Mouse (Mus musculus) neural tube, embryonic 14.5 days (tissue): ENCODE measurements around the gene Cebpzos. TPM values are rescaled to one million over a fixed set of nuclear protein-coding genes. Genes with fewer than 3 reads are reported as not detected.
A peak's percentile ranks its signal among the peaks of the same experiment; 100 is the strongest.

Source experiments
- ATAC-seq: fragments of 200-750 bp; cut with Nextera tagmentation; 2 replicates; pipeline ENCODE4 v1.8.0; 2017; ENCODE audit warnings: low read depth, mild to moderate bottlenecking, moderate TSS enrichment, moderate library complexity
- H3K27ac ChIP-seq: fragments of 300-500 bp; sonication (generic); 2 replicates; pipeline ENCODE4 v1.5.1; 2014; ENCODE audit warnings: low read depth, mild to moderate bottlenecking, control low read depth, low read length, moderate library complexity, mixed read lengths
- H3K27me3 ChIP-seq: fragments of 300-500 bp; sonication (generic); 2 replicates; pipeline ENCODE4 v1.6.1; 2014; ENCODE audit warnings: low read length; ENCODE audit not compliant: control insufficient read depth, insufficient read depth
- H3K36me3 ChIP-seq: fragments of 300-500 bp; sonication (generic); 2 replicates; pipeline ENCODE4 v1.6.1; 2014; ENCODE audit warnings: low read length, mixed read lengths; ENCODE audit not compliant: control insufficient read depth, insufficient read depth
- H3K4me1 ChIP-seq: fragments of 300-500 bp; sonication (generic); 2 replicates; pipeline ENCODE4 v1.6.1; 2014; ENCODE audit warnings: low read length; ENCODE audit not compliant: control insufficient read depth, insufficient read depth
- H3K4me2 ChIP-seq: fragments of 300-500 bp; sonication (generic); 2 replicates; pipeline ENCODE4 v1.6.1; 2014; ENCODE audit warnings: mild to moderate bottlenecking, low read depth, low read length, control low read depth
- H3K4me3 ChIP-seq: fragments of 300-500 bp; sonication (generic); 2 replicates; pipeline ENCODE4 v1.5.1; 2014; ENCODE audit warnings: low read depth, low read length, control low read depth, mixed read lengths
- H3K9ac ChIP-seq: fragments of 300-500 bp; sonication (generic); replicated peaks from 2 replicates; pipeline ENCODE4 v1.6.1; 2014; ENCODE audit warnings: low read depth, mild to moderate bottlenecking, control low read depth, low read length, mixed read lengths
- H3K9me3 ChIP-seq: fragments of 300-500 bp; sonication (generic); 2 replicates; pipeline ENCODE4 v1.6.1; 2016; ENCODE audit warnings: low read length; ENCODE audit not compliant: control insufficient read depth
- WGBS: fragments of 180-500 bp; shearing (Covaris S2); extraction: QIAGEN DNeasy Blood & Tissue Kit; methylation state at CpG from one replicate; pipeline ENCODE4 v1.1.7; 2014; 5-methylcytosine and 5-hydroxymethylcytosine counted together
- polyA plus RNA-seq: library from polyadenylated mRNA; unstranded; fragments of >200 nt; fragmentation: Nextera tagmentation; extraction: Ambion mirVana; gene quantifications from 2 replicates; pipeline ENCODE4 v1.2.1, GENCODE M21; 2014

Gene Cebpzos
- polyA plus RNA-seq, 1 experiment from 2014 or later = 114 TPM

DNA sequence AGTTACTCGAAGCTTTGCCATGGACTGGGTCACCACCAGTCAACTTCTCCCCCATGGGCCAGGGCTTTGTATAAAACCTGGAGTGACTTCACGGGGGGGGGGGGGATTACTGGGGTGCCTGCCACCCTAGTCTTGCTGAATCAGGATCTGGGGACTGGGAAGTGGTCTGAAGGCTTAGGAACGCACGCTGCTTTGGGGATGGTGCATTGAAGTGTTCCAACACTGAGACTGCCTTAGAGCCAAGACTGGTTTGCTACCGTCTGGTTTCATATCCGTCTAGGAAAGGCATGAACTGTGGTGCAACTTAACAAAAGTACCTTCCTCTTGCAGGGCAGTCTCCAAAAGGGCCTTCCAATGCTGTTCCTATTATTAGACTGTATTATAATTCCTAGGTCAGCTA, 1.4 kb downstream of the Cebpzos start:
- ATAC-seq = no peak
- H3K9me3 ChIP-seq = no peaks in the 10 kb centered on the region
- no peaks in the 10 kb centered on the region for H3K27me3 ChIP-seq
- H3K36me3 ChIP-seq = peaks cover 19% of the 10 kb centered on the region
- peaks cover 7% of the 10 kb centered on the region for H3K4me1 ChIP-seq
- WGBS = 44% methylated on average over 6 of the region's 6 CpGs
- peak overlapping the region; percentile 70 for H3K4me2 ChIP-seq
- no peak overlapping the region for H3K27ac ChIP-seq
- peak overlapping the region; percentile 74; the same call in 1 of the 2 replicates for H3K9ac ChIP-seq
- H3K4me3 ChIP-seq = peak overlapping the region; percentile 69; the same call in 1 of the 2 replicates

DNA sequence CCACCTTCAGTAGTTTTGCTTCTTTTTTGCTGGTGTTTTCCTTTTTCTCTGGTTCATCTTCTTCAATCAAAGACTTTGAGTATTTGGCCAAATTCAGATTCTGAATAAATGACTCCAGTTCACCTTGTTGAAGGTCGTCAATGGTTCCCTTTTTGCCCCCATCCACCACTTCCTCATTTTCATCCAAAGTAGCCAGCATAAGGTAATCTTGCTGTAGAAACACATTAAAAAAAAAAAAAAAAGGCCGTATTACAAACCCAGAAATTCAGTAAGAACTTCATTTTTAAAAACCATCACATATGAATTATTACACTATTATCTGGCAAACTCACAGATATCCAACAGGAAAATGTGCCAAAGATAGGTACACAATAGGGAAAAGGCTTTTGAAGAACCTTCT, 19.6 kb downstream of the Cebpzos start:
- no peak for ATAC-seq
- 86% methylated on average over 2 of the region's 2 CpGs for WGBS
- Histone ChIP-seq H3K4me1 (peaks cover 11% of the 10 kb centered on the region; the same call in 1 of the 2 replicates), H3K4me2 (peak overlapping the region; percentile 78), H3K27me3 (no peaks in the 10 kb centered on the region), H3K9me3 (no peaks in the 10 kb centered on the region), H3K27ac (no peak overlapping the region), H3K4me3 (peak overlapping the region; percentile 48), H3K9ac (no peak overlapping the region), H3K36me3 (peaks cover 35% of the 10 kb centered on the region)

DNA sequence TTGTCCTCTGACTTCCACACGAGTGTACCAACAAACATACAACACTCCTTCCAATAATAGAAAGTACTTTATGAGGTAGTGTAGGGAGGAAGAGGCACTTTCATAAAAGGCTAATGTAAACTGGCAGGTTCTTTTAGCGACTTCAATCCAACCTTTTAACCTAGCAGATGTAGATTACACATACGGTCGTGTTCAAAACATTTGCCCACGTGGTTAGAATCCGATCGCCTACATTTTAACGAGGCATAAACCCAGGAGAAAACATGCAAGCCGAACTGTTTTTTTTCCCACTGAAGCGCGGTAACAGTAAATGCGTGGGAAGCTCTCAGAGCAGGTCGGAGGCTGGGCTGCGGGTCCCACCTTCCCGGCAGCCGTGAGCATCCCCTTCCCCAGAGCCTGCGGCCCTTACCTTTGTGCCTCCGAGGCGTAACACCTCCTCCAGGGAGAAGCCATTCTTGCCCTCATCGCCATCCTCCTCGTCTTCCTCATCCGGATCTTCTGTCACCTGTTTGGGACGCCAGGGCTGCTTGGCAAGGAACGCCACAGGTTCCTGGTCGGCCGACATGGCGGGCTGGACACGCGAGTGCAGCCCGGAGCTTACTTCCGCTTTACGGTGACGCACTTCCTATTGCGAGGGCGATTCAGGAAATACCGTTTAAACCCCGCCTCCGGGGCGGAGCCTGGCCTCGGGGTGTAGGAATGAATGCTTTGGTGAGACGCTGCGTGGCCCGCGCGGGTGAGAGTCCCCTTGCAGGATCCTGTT, 20.3 kb downstream of the Cebpzos start, which contains the start of the genes Cebpz and Ndufaf7:
Cebpz (minus strand) TSS at position 601 of the 763 bp plus-strand sequence.
Ndufaf7 (plus strand) TSS at position 671 of the 763 bp plus-strand sequence.
- Histone ChIP-seq H3K4me3 (peak within 1 kb of the TSS; percentile 48), H3K4me2 (peak within 1 kb of the TSS; percentile 78), H3K27ac (peak within 1 kb of the TSS; percentile 48), H3K4me1 (peaks cover 11% of the 10 kb centered on the region; the same call in 1 of the 2 replicates), H3K27me3 (no peaks in the 10 kb centered on the region), H3K9ac (peak within 1 kb of the TSS; percentile 53), H3K36me3 (peaks cover 28% of the 10 kb centered on the region; the same call in 1 of the 2 replicates), H3K9me3 (no peaks in the 10 kb centered on the region)
- under 1% methylated on average over 45 of the region's 45 CpGs for WGBS
- ATAC-seq = peak; percentile 100

DNA sequence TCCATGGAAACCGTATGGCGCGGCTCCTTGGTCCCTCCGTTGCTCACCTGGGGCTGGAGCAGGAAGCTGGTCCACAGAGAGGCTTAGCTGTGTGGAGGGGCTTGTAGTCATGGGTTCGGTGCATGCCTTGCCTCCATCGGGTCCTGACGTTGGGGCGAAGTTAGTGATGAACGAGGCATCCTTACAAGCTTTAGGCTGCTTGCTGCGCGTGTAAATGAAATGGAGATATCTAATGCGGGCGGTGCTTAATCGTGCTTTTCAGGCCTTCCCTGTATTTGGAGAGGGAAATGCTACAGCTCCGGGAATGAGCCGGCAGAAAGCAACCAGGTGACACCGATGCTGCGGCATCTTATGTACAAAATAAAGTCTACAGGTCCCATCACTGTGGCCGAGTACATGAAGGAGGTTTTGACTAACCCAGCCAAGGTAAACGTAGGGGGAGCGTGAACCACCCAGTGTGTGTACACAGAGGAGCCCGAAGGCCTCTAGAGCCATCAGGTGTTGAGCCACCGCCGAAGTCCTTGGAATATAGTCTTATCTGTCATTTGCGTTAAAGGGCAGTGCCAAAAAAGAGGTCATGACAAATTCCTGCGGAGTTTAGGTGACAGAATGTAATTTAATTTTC, 21.0 kb downstream of the Cebpzos start:
- peaks cover 11% of the 10 kb centered on the region; the same call in 1 of the 2 replicates for H3K4me1 ChIP-seq
- H3K4me3 ChIP-seq = peak overlapping the region; percentile 48
- no peaks in the 10 kb centered on the region for H3K27me3 ChIP-seq
- 10% methylated on average over 26 of the region's 26 CpGs for WGBS
- H3K9ac ChIP-seq = peak overlapping the region; percentile 44
- no peaks in the 10 kb centered on the region for H3K9me3 ChIP-seq
- H3K36me3 ChIP-seq = peaks cover 29% of the 10 kb centered on the region; the same call in 1 of the 2 replicates
- H3K4me2 ChIP-seq = peak overlapping the region; percentile 78
- peak overlapping the region; percentile 48 for H3K27ac ChIP-seq
- peak; percentile 33 for ATAC-seq

DNA sequence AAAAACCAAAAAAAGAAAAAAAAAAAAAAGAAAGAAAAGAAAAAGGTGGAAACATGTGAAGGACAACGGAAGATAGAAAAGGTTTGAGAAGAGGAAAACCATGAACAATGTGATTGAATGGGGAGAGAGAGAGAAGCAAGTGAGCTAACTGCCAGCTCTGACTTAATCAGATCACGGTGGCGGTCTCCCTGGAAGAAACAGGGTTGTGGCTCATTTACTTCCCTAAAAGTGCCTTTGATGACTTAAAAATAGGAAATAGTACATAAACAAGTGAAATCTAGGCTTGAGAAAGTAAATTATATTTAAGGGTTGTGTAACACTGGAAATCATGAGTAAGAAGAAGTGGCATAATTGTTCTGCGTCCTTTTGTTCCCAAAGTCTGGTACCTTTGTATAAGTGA, 22.6 kb downstream of the Cebpzos start:
- H3K4me3 ChIP-seq = no peak overlapping the region
- H3K9ac ChIP-seq = no peak overlapping the region
- no peak overlapping the region for H3K4me2 ChIP-seq
- 92% methylated on average over 4 of the region's 4 CpGs for WGBS
- H3K36me3 ChIP-seq = peaks cover 26% of the 10 kb centered on the region
- H3K9me3 ChIP-seq = no peaks in the 10 kb centered on the region
- ATAC-seq = no peak
- no peak overlapping the region for H3K27ac ChIP-seq
- peaks cover 7% of the 10 kb centered on the region; the same call in 1 of the 2 replicates for H3K4me1 ChIP-seq
- no peaks in the 10 kb centered on the region for H3K27me3 ChIP-seq

DNA sequence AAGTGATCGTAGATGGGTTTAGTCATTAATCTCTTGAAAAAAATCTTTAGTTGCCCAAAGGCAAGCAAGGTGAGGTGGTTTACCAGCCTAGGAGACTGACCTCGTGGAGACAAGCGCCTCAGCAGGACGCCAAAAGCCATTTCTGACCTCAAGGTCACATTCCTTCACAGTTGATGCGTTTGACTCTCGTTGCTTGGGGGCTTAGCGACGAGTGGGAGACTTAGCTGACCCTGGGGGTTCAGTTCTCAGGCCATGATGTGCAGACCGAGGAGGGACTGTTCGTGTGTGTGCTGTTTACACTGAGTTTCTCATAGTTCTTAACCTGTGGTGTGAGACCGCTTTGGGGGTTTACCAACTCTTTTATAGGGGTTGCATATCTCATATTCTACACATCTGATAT, 26.3 kb downstream of the Cebpzos start:
- Histone ChIP-seq H3K4me3 (no peak overlapping the region), H3K4me1 (peaks cover 3% of the 10 kb centered on the region; the same call in 1 of the 2 replicates), H3K36me3 (peaks cover 34% of the 10 kb centered on the region), H3K9me3 (no peaks in the 10 kb centered on the region), H3K27ac (no peak overlapping the region), H3K27me3 (no peaks in the 10 kb centered on the region), H3K9ac (no peak overlapping the region), H3K4me2 (no peak overlapping the region)
- 66% methylated on average over 11 of the region's 11 CpGs for WGBS
- ATAC-seq = no peak

DNA sequence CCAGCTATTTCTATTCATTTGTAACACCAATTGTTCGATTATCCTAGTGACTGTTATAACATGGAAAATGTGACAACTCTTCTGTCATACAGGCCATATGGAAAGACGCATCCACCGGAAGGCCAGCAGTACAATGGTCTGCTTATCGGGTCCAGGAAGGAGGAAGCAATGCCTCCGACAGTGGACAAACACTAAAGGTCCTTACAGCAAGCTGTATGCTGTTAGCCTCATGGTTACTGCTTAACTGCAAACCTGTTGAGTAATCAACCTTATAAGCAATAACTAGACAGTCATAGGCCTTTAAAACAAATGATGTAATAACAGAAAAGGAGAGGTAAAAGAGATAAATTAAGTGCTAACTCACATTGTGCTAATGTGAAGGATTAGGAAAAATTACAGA, 34.9 kb downstream of the Cebpzos start:
- ATAC-seq = no peak
- Histone ChIP-seq H3K4me2 (no peak overlapping the region), H3K9ac (no peak overlapping the region), H3K4me3 (no peak overlapping the region), H3K36me3 (peaks cover 32% of the 10 kb centered on the region), H3K9me3 (no peaks in the 10 kb centered on the region), H3K27ac (no peak overlapping the region), H3K4me1 (no peaks in the 10 kb centered on the region), H3K27me3 (no peaks in the 10 kb centered on the region)
- 96% methylated on average over 5 of the region's 5 CpGs for WGBS

DNA sequence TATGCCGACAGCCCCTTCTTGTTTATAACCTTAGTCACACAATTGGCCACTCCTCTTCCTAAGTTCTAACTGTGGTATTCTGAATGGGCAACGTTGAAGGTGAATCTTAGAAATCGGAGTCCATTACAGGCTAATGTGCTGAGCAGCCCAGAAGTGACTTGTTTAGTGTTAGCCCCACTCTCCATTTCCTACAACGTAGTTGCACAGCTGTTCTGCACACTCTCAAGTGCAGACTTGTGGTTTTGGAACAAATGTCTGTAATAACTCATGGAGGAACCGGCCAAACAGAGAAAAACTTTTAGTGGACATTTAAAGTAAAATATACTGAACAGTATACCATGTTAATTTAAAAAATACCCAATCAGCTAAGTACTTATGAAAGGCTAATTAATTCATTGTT, 35.8 kb downstream of the Cebpzos start:
- Histone ChIP-seq H3K4me3 (no peak overlapping the region), H3K36me3 (peaks cover 30% of the 10 kb centered on the region), H3K27me3 (no peaks in the 10 kb centered on the region), H3K9me3 (no peaks in the 10 kb centered on the region), H3K27ac (no peak overlapping the region), H3K4me2 (no peak overlapping the region), H3K9ac (no peak overlapping the region), H3K4me1 (no peaks in the 10 kb centered on the region)
- 92% methylated on average over 5 of the region's 5 CpGs for WGBS
- no peak for ATAC-seq

DNA sequence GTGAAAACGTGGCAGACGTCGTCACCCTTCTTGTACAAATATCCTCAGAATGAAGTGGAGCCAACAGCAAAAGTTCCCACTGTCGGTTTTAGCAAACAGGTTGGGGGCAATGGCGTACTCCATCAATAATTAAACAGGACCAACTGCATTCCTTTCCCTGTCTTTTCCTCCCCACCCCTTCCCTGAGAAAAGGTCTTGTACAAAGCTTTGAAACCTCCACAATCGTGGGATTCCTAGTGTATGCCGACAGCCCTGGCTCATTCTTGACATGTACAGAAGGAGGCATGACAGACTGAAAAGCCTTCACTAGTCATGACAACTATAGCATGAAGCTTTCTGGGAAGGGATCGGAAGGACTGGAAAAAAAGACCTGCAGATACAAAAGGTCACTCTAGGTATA, 36.9 kb downstream of the Cebpzos start:
- no peak overlapping the region for H3K27ac ChIP-seq
- H3K9ac ChIP-seq = no peak overlapping the region
- WGBS = 94% methylated on average over 8 of the region's 8 CpGs
- no peaks in the 10 kb centered on the region for H3K27me3 ChIP-seq
- H3K36me3 ChIP-seq = peaks cover 26% of the 10 kb centered on the region
- H3K9me3 ChIP-seq = no peaks in the 10 kb centered on the region
- ATAC-seq = no peak
- no peak overlapping the region for H3K4me3 ChIP-seq
- H3K4me2 ChIP-seq = no peak overlapping the region
- H3K4me1 ChIP-seq = no peaks in the 10 kb centered on the region
